Mouse (Mus musculus): ENCODE measurements around the gene Ptpn3. TPM values are rescaled to one million over a fixed set of nuclear protein-coding genes. Genes with fewer than 3 reads are reported as not detected.

Gene Ptpn3
- polyA plus RNA-seq, 1 experiment from 2014 or later, result 3.5 TPM

Other genes starting within 250 kb of the Ptpn3 start
- 1.8 and 2.3 TPM in 2 replicates for gene Epb41l4b, start 158.4 kb downstream of the Ptpn3 start, polyA plus RNA-seq (2015; fragmentation: Nextera tagmentation; extraction: Ambion mirVana)
- gene Palm2, start 132.4 kb upstream of the Ptpn3 start, polyA plus RNA-seq (2015; fragmentation: Nextera tagmentation; extraction: Ambion mirVana), result 8.5 and 9.7 TPM in 2 replicates